Mouse (Mus musculus) liver, postnatal 0 days (tissue): ENCODE results near the gene Cables2. TPM values are rescaled to one million over a fixed set of nuclear protein-coding genes. Genes with fewer than 3 reads are reported as not detected.

ENCODE experiments used
- ATAC-seq: fragments of 200-750 bp; cut with Nextera tagmentation; 2 replicates; pipeline ENCODE4 v1.8.0; 2017; ENCODE audit warnings: mild to moderate bottlenecking, moderate library complexity
- DNase-seq: peaks from one replicate; pipeline ENCODE4 v3.0.0-alpha.2; 2016
- H3K27ac ChIP-seq: fragments of 300-500 bp; sonication (generic); 2 replicates; pipeline ENCODE4 v1.5.1; 2014; ENCODE audit warnings: antibody characterized with exemption, moderate library complexity, mild to moderate bottlenecking, low read depth
- H3K27me3 ChIP-seq: fragments of 300-500 bp; sonication (generic); 2 replicates; pipeline ENCODE4 v1.6.1; 2014; ENCODE audit warnings: low read length, control low read depth, mixed read lengths; ENCODE audit not compliant: insufficient read depth
- H3K36me3 ChIP-seq: fragments of 300-500 bp; sonication (generic); replicated peaks from 2 replicates; pipeline ENCODE4 v1.6.1; 2014; ENCODE audit warnings: mild to moderate bottlenecking, control low read depth, low read length, moderate library complexity, mixed read lengths; ENCODE audit not compliant: insufficient read depth
- H3K4me1 ChIP-seq: fragments of 300-500 bp; sonication (generic); 2 replicates; pipeline ENCODE4 v1.6.1; 2014; ENCODE audit warnings: antibody characterized with exemption, mild to moderate bottlenecking, control low read depth; ENCODE audit not compliant: insufficient read depth
- H3K4me2 ChIP-seq: fragments of 300-500 bp; sonication (generic); 2 replicates; pipeline ENCODE4 v1.6.1; 2014; ENCODE audit warnings: low read depth, mild to moderate bottlenecking, low read length, moderate library complexity, mixed read lengths
- H3K4me3 ChIP-seq: fragments of 300-500 bp; sonication (generic); 2 replicates; pipeline ENCODE4 v1.5.1; 2014; ENCODE audit warnings: low read depth, low read length
- H3K9ac ChIP-seq: fragments of 300-500 bp; sonication (generic); replicated peaks from 2 replicates; pipeline ENCODE4 v1.6.1; 2014; ENCODE audit warnings: mild to moderate bottlenecking, moderate library complexity
- H3K9me3 ChIP-seq: fragments of 300-500 bp; sonication (generic); 2 replicates; pipeline ENCODE4 v1.6.1; 2016; ENCODE audit warnings: mild to moderate bottlenecking, control low read depth, low read length, mixed read lengths
- CTCF ChIP-seq: sonication (generic); IDR thresholded peaks from 2 replicates; pipeline ENCODE4 v1.5.1; 2016; ENCODE audit warnings: antibody characterized with exemption, low read depth
- EP300 ChIP-seq: IDR thresholded peaks from 2 replicates; pipeline ENCODE4 v1.6.1; 2016; ENCODE audit warnings: antibody characterized with exemption, low read depth, mild to moderate bottlenecking
- WGBS: fragments of 180-500 bp; shearing (Covaris S2); extraction: QIAGEN DNeasy Blood & Tissue Kit; methylation state at CpG from one replicate; pipeline ENCODE4 v1.1.7; 2014; ENCODE audit not compliant: insufficient replicate concordance; 5-methylcytosine and 5-hydroxymethylcytosine counted together
- polyA plus RNA-seq: library from polyadenylated mRNA; unstranded; fragments of >200 nt; fragmentation: Nextera tagmentation; extraction: Ambion mirVana; gene quantifications from 2 replicates; pipeline ENCODE4 v1.2.1, GENCODE M21; 2015

Gene Cables2
- polyA plus RNA-seq, 1 experiment from 2014 or later: 4.7 TPM

- ATAC-seq: peak; percentile 71
- peak within 1 kb of the TSS; percentile 92 for H3K4me2 ChIP-seq
- peaks cover 23% of the 10 kb centered on the region for H3K4me1 ChIP-seq
- no peak within 1 kb of the TSS for H3K27ac ChIP-seq
- WGBS: 1% methylated on average over 35 of the region's 37 CpGs
- no peak for TF ChIP-seq EP300
- TF ChIP-seq CTCF: no peak
- peak within 1 kb of the TSS; percentile 52 for H3K4me3 ChIP-seq
- H3K9ac ChIP-seq: peak within 1 kb of the TSS; percentile 38; the same call in 1 of the 2 replicates
- no peaks in the 10 kb centered on the region for H3K36me3 ChIP-seq
- H3K9me3 ChIP-seq: no peaks in the 10 kb centered on the region
- peaks cover 24% of the 10 kb centered on the region for H3K27me3 ChIP-seq
- DNase-seq: peak; percentile 51
Observed at GRCm38 (mm10) chr2:180225762-180226378, 47.4 kb downstream of the Cables2 start, which contains the start of gene Lama5. Lama5 (minus strand) TSS chr2:180225859.

- peaks cover 24% of the 10 kb centered on the region for H3K27me3 ChIP-seq
- peak overlapping the region; percentile 92 for H3K4me2 ChIP-seq
- H3K9me3 ChIP-seq: no peaks in the 10 kb centered on the region
- peak overlapping the region; percentile 52 for H3K4me3 ChIP-seq
- TF ChIP-seq CTCF (no peak), EP300 (no peak)
- no peaks in the 10 kb centered on the region for H3K36me3 ChIP-seq
- H3K9ac ChIP-seq: peak overlapping the region; percentile 38; the same call in 1 of the 2 replicates
- 3% methylated on average over 49 of the region's 55 CpGs for WGBS
- ATAC-seq (peak; percentile 42), DNase-seq (peak; percentile 31)
- no peak overlapping the region for H3K27ac ChIP-seq
- H3K4me1 ChIP-seq: peaks cover 23% of the 10 kb centered on the region
Observed at GRCm38 (mm10) chr2:180225044-180225761, 48.1 kb downstream of the Cables2 start.

GRCm38 (mm10) chr2:180224647-180225043 is 48.7 kb downstream of the Cables2 start:
- DNase-seq (no peak), ATAC-seq (no peak)
- no peaks in the 10 kb centered on the region for H3K9me3 ChIP-seq
- peak overlapping the region; percentile 92 for H3K4me2 ChIP-seq
- peaks cover 23% of the 10 kb centered on the region for H3K4me1 ChIP-seq
- H3K27ac ChIP-seq: no peak overlapping the region
- 10% methylated on average over 13 of the region's 13 CpGs for WGBS
- H3K4me3 ChIP-seq: peak overlapping the region; percentile 52
- TF ChIP-seq EP300: no peak
- H3K9ac ChIP-seq: peak overlapping the region; percentile 38; the same call in 1 of the 2 replicates
- H3K27me3 ChIP-seq: peaks cover 24% of the 10 kb centered on the region
- H3K36me3 ChIP-seq: no peaks in the 10 kb centered on the region

GRCm38 (mm10) chr2:180222250-180222649 is 51.0 kb downstream of the Cables2 start:
- H3K36me3 ChIP-seq: no peaks in the 10 kb centered on the region
- 42% methylated on average over 6 of the region's 6 CpGs for WGBS
- DNase-seq (peak; percentile 40), ATAC-seq (peak; percentile 32; the same call in 1 of the 2 replicates)
- H3K4me2 ChIP-seq: no peak overlapping the region
- no peaks in the 10 kb centered on the region for H3K9me3 ChIP-seq
- H3K27me3 ChIP-seq: peaks cover 24% of the 10 kb centered on the region
- H3K4me1 ChIP-seq: peaks cover 20% of the 10 kb centered on the region
- TF ChIP-seq CTCF (peak; percentile 26; the same call in 1 of the 2 replicates), EP300 (no peak)
- no peak overlapping the region for H3K9ac ChIP-seq
- H3K4me3 ChIP-seq: no peak overlapping the region
- no peak overlapping the region for H3K27ac ChIP-seq

- no peak for TF ChIP-seq EP300
- TF ChIP-seq CTCF: no peak
- ATAC-seq (no peak), DNase-seq (no peak)
- Histone ChIP-seq H3K36me3 (no peaks in the 10 kb centered on the region), H3K27ac (no peak overlapping the region), H3K9ac (no peak overlapping the region), H3K4me2 (no peak overlapping the region), H3K4me1 (peaks cover 19% of the 10 kb centered on the region), H3K9me3 (no peaks in the 10 kb centered on the region), H3K4me3 (no peak overlapping the region), H3K27me3 (peaks cover 18% of the 10 kb centered on the region)
- 78% methylated on average over 9 of the region's 9 CpGs for WGBS
Observed at GRCm38 (mm10) chr2:180221051-180221450, 52.2 kb downstream of the Cables2 start.

- 60% methylated on average over 9 of the region's 9 CpGs for WGBS
- DNase-seq: no peak
- Histone ChIP-seq H3K36me3 (no peaks in the 10 kb centered on the region), H3K4me2 (no peak overlapping the region), H3K4me1 (peaks cover 14% of the 10 kb centered on the region), H3K9me3 (no peaks in the 10 kb centered on the region), H3K27me3 (peaks cover 9% of the 10 kb centered on the region), H3K9ac (no peak overlapping the region), H3K4me3 (no peak overlapping the region), H3K27ac (no peak overlapping the region)
- no peak for TF ChIP-seq CTCF
- no peak for TF ChIP-seq EP300
- ATAC-seq: no peak
Observed at GRCm38 (mm10) chr2:180220165-180220564, 53.1 kb downstream of the Cables2 start.
